Comparison of ENCODE assay signal across 14 mouse cellular contexts in genomic region chr2:93719792-93720675, GRCm38 (mm10).
DNase-seq lines count a peak whose midpoint lies in the region; ATAC-seq and TF ChIP-seq lines count a peak whose summit lies in the region.
"Had no signal": no experiment of that assay in that cellular context is flagged by ENCODE, and none has a peak within 500 bp of the region (broad histone marks: within the 10 kb centered on the region; RNA-seq: fewer than 3 reads in every experiment).

No protein-coding gene starts in this region.

- H3K4me3 ChIP-seq in forebrain, postnatal 0 days (ENCODE audit: low read depth, low read length), result no peak overlapping the region
- H3K4me3 ChIP-seq in forebrain, embryonic 13.5 days, result no peak overlapping the region
- H3K4me3 ChIP-seq in stomach, embryonic 16.5 days (replicated peaks; ENCODE audit: low read length), result no peak overlapping the region
- no peak overlapping the region for H3K4me3 ChIP-seq in stomach, postnatal 0 days (ENCODE audit: low read depth, low read length)
- H3K4me3 ChIP-seq: erythroblast, embryonic 14.5 days; heart, embryonic 10.5 days had no signal

- no peak overlapping the region for H3K4me2 ChIP-seq in forebrain, postnatal 0 days (ENCODE audit: low read depth)
- no peak overlapping the region for H3K4me2 ChIP-seq in forebrain, embryonic 13.5 days
- no peak overlapping the region for H3K4me2 ChIP-seq in stomach, embryonic 16.5 days (ENCODE audit: low read depth, low read length)
- no peak overlapping the region for H3K4me2 ChIP-seq in stomach, postnatal 0 days (replicated peaks; ENCODE audit: low read depth)

- TF ChIP-seq CTCF in forebrain, postnatal 0 days (IDR thresholded peaks at IDR 0.05; ENCODE audit: low read depth), result no peak
- no peak for TF ChIP-seq CTCF in stomach, postnatal 0 days (IDR thresholded peaks at IDR 0.05; ENCODE audit: low read depth)

- ATAC-seq in forebrain, postnatal 0 days, result 0 out of 2 replicates have a peak, but pooled peaks have one; percentile 20
- no peak for ATAC-seq in forebrain, embryonic 13.5 days
- no peak for ATAC-seq in stomach, embryonic 16.5 days (ENCODE audit: insufficient read depth, low FRiP score)
- no peak for ATAC-seq in stomach, postnatal 0 days (ENCODE audit: low FRiP score, low TSS enrichment)

- no peaks in the 10 kb centered on the region for H3K4me1 ChIP-seq in forebrain, postnatal 0 days (ENCODE audit: insufficient read depth)
- no peaks in the 10 kb centered on the region for H3K4me1 ChIP-seq in forebrain, embryonic 13.5 days
- peaks cover 9% of the 10 kb centered on the region; the same call in 1 of the 2 replicates for H3K4me1 ChIP-seq in stomach, embryonic 16.5 days (ENCODE audit: control insufficient read depth, insufficient read depth, low read length)
- H3K4me1 ChIP-seq in stomach, postnatal 0 days (replicated peaks; ENCODE audit: control insufficient read depth, insufficient read depth), result 0 out of 2 replicates have a peak, but pooled peaks cover 2% of the 10 kb centered on the region

- H3K9me3 ChIP-seq in forebrain, postnatal 0 days (ENCODE audit: low read length), result peaks cover 3% of the 10 kb centered on the region; the same call in 1 of the 2 replicates
- 0 out of 2 replicates have a peak, but pooled peaks cover 1% of the 10 kb centered on the region for H3K9me3 ChIP-seq in forebrain, embryonic 13.5 days (replicated peaks)
- no peaks in the 10 kb centered on the region for H3K9me3 ChIP-seq in stomach, embryonic 16.5 days (replicated peaks; ENCODE audit: control insufficient read depth, low read length)
- H3K9me3 ChIP-seq in stomach, postnatal 0 days (ENCODE audit: control insufficient read depth, low read length), result no peaks in the 10 kb centered on the region
- H3K9me3 ChIP-seq: heart, embryonic 10.5 days had no signal

- no peak for DNase-seq in forebrain, postnatal 0 days
- DNase-seq in left cerebral cortex, postnatal 4 days, result peak; percentile 21
- DNase-seq in left cerebral cortex, adult 18-20 months (ENCODE audit: low spot score in 2 of 2), result no peak
- no peak for DNase-seq in stomach, postnatal 0 days (ENCODE audit: low spot score)
- DNase-seq in skeletal muscle tissue, adult 2 months (ENCODE audit: low read depth, low spot score), result peak; percentile 36
- DNase-seq in thymus, postnatal 10 days (ENCODE audit: low spot score in 2 of 2), result no peak
- DNase-seq: kidney, adult 11 months; right cerebral cortex, postnatal 14 days; thymus, adult 2 months had no signal

- no peak overlapping the region for H3K9ac ChIP-seq in forebrain, postnatal 0 days
- no peak overlapping the region for H3K9ac ChIP-seq in forebrain, embryonic 13.5 days
- H3K9ac ChIP-seq in stomach, embryonic 16.5 days (ENCODE audit: low read length), result no peak overlapping the region
- no peak overlapping the region for H3K9ac ChIP-seq in stomach, postnatal 0 days (ENCODE audit: low read length)
- H3K9ac ChIP-seq: liver, embryonic 14.5 days had no signal

- no peaks in the 10 kb centered on the region for H3K27me3 ChIP-seq in forebrain, postnatal 0 days (ENCODE audit: insufficient read depth, low read length)
- no peaks in the 10 kb centered on the region for H3K27me3 ChIP-seq in forebrain, embryonic 13.5 days
- no peaks in the 10 kb centered on the region for H3K27me3 ChIP-seq in stomach, embryonic 16.5 days (ENCODE audit: control insufficient read depth, insufficient read depth, low read length)
- H3K27me3 ChIP-seq in stomach, postnatal 0 days (ENCODE audit: control insufficient read depth, insufficient read depth, low read length), result no peaks in the 10 kb centered on the region

- TF ChIP-seq EP300 in stomach, postnatal 0 days (optimal IDR thresholded peaks at IDR 0.05), result no peak

- intact Hi-C loops in left cerebral cortex, postnatal 4 days (cut with DNase I), result loop anchor here (5.0 kb wide), 1 partner anchor 848 kb away; no protein-coding TSS in a partner anchor

- H3K27ac ChIP-seq in forebrain, postnatal 0 days (ENCODE audit: low read depth, low read length), result no peak overlapping the region
- H3K27ac ChIP-seq in forebrain, embryonic 13.5 days, result no peak overlapping the region
- 0 out of 2 replicates have a peak overlapping the region, but pooled peaks have one; percentile 12 for H3K27ac ChIP-seq in stomach, embryonic 16.5 days (ENCODE audit: low read length)
- H3K27ac ChIP-seq in stomach, postnatal 0 days (replicated peaks), result no peak overlapping the region
- H3K27ac ChIP-seq: heart, embryonic 10.5 days; liver, embryonic 14.5 days had no signal

- peaks cover 2% of the 10 kb centered on the region; the same call in 1 of the 2 replicates for H3K36me3 ChIP-seq in forebrain, postnatal 0 days (ENCODE audit: insufficient read depth)
- H3K36me3 ChIP-seq in forebrain, embryonic 13.5 days (ENCODE audit: poor library complexity, severe bottlenecking), result peaks cover 6% of the 10 kb centered on the region; the same call in 1 of the 2 replicates
- H3K36me3 ChIP-seq in stomach, embryonic 16.5 days (ENCODE audit: control insufficient read depth, insufficient read depth, low read length), result 0 out of 2 replicates have a peak, but pooled peaks cover 4% of the 10 kb centered on the region
- H3K36me3 ChIP-seq in stomach, postnatal 0 days (ENCODE audit: control insufficient read depth, insufficient read depth, low read length), result 0 out of 2 replicates have a peak, but pooled peaks cover 2% of the 10 kb centered on the region

- WGBS in forebrain, postnatal 0 days, result 63% methylated on average over 9 of the region's 9 CpGs
- 79% methylated on average over 9 of the region's 9 CpGs for WGBS in forebrain, embryonic 13.5 days
- WGBS in stomach, embryonic 16.5 days, result 57% methylated on average over 9 of the region's 9 CpGs
- 58% methylated on average over 9 of the region's 9 CpGs for WGBS in stomach, postnatal 0 days

Comparison
In these comparisons a context has a peak if more than half of its experiments do, and no peak if none do; other contexts are left out.
1. DNase-seq: peak in left cerebral cortex, postnatal 4 days (single experiment) and skeletal muscle tissue, adult 2 months (single experiment); none in forebrain, postnatal 0 days (single experiment), left cerebral cortex, adult 18-20 months (0 of 2), stomach, postnatal 0 days (single experiment) and thymus, postnatal 10 days (0 of 2).